Mouse (Mus musculus) stomach, postnatal 0 days (tissue): Measurements from ENCODE around the gene Vim. TPM values are rescaled to one million over a fixed set of nuclear protein-coding genes. Genes with fewer than 3 reads are reported as not detected.

Experiments
- ATAC-seq: fragments of 200-750 bp; cut with Nextera tagmentation; 2 replicates; pipeline ENCODE4 v1.8.0; 2017; ENCODE audit not compliant: low FRiP score, low TSS enrichment
- DNase-seq: peaks from one replicate; pipeline ENCODE4 v3.0.0-alpha.2; 2016; ENCODE audit warnings: low spot score
- H3K27ac ChIP-seq: fragments of 300-500 bp; sonication (generic); replicated peaks from 2 replicates; pipeline ENCODE4 v1.5.1; 2014; ENCODE audit warnings: mild to moderate bottlenecking, control low read depth
- H3K27me3 ChIP-seq: fragments of 300-500 bp; sonication (generic); 2 replicates; pipeline ENCODE4 v1.6.1; 2014; ENCODE audit warnings: low read length; ENCODE audit not compliant: control insufficient read depth, insufficient read depth
- H3K36me3 ChIP-seq: fragments of 300-500 bp; sonication (generic); 2 replicates; pipeline ENCODE4 v1.6.1; 2014; ENCODE audit warnings: low read length, mixed read lengths; ENCODE audit not compliant: control insufficient read depth, insufficient read depth
- H3K4me1 ChIP-seq: fragments of 300-500 bp; sonication (generic); replicated peaks from 2 replicates; pipeline ENCODE4 v1.6.1; 2014; ENCODE audit warnings: antibody characterized with exemption; ENCODE audit not compliant: control insufficient read depth, insufficient read depth
- H3K4me2 ChIP-seq: fragments of 300-500 bp; sonication (generic); replicated peaks from 2 replicates; pipeline ENCODE4 v1.6.1; 2014; ENCODE audit warnings: low read depth, mild to moderate bottlenecking, control low read depth, moderate library complexity
- H3K4me3 ChIP-seq: fragments of 300-500 bp; sonication (generic); 2 replicates; pipeline ENCODE4 v1.5.1; 2014; ENCODE audit warnings: low read depth, low read length, control low read depth
- H3K9ac ChIP-seq: fragments of 300-500 bp; sonication (generic); 2 replicates; pipeline ENCODE4 v1.6.1; 2014; ENCODE audit warnings: mild to moderate bottlenecking, low read length, control low read depth, mixed read lengths
- H3K9me3 ChIP-seq: fragments of 300-500 bp; sonication (generic); 2 replicates; pipeline ENCODE4 v1.6.1; 2016; ENCODE audit warnings: low read length; ENCODE audit not compliant: control insufficient read depth
- CTCF ChIP-seq: IDR thresholded peaks from 2 replicates; pipeline ENCODE4 v1.5.1; 2016; ENCODE audit warnings: antibody characterized with exemption, low read depth, mild to moderate bottlenecking, moderate library complexity
- EP300 ChIP-seq: optimal IDR thresholded peaks from 2 replicates; pipeline ENCODE3; 2016; ENCODE audit warnings: antibody characterized with exemption
- WGBS: fragments of 180-500 bp; shearing (Covaris S2); extraction: QIAGEN DNeasy Blood & Tissue Kit; methylation state at CpG from one replicate; pipeline ENCODE4 v1.1.7; 2014; 5-methylcytosine and 5-hydroxymethylcytosine counted together
- polyA plus RNA-seq: library from polyadenylated mRNA; unstranded; fragments of >200 nt; fragmentation: Nextera tagmentation; extraction: Ambion mirVana; gene quantifications from 2 replicates; pipeline ENCODE4 v1.2.1, GENCODE M21; 2015

Gene Vim
- 287 and 331 TPM in 2 replicates for polyA plus RNA-seq

GRCm38 (mm10) chr2:13573408-13574065 lies at the start of gene Vim:
TSS of gene Vim (plus strand) at chr2:13573927.
- under 1% methylated on average over 26 of the region's 26 CpGs for WGBS
- Histone ChIP-seq H3K9ac (peak within 1 kb of the TSS; percentile 80), H3K36me3 (no peaks in the 10 kb centered on the region), H3K27ac (peak within 1 kb of the TSS; percentile 93), H3K4me3 (peak within 1 kb of the TSS; percentile 67), H3K4me2 (peak within 1 kb of the TSS; percentile 60), H3K27me3 (no peaks in the 10 kb centered on the region), H3K9me3 (no peaks in the 10 kb centered on the region), H3K4me1 (peaks cover 3% of the 10 kb centered on the region; the same call in 1 of the 2 replicates)
- ATAC-seq (peak; percentile 89), DNase-seq (peak; percentile 84)
- TF ChIP-seq CTCF (no peak), EP300 (peak; percentile 46)

DNA sequence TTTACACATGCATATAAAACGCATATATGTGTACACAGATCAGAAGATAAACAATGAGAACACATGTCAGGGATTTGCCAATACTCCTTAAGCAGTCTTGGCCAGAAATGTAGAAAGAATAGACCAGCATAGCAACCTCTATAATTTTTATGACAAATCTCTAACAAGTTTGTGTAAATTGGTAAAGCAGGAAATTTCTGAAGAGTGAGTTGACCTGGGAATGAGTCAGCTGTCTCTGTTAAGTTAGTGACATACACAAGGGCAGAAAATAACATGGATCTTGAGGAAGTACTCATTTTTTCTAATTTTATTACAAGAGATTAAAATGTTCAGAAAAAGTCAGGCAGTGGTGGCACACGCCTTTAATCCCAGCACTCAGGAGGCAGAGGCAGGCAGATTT lies 47.5 kb upstream of the Vim start:
- Histone ChIP-seq H3K9ac (no peak overlapping the region), H3K27me3 (no peaks in the 10 kb centered on the region), H3K4me1 (no peaks in the 10 kb centered on the region), H3K9me3 (no peaks in the 10 kb centered on the region), H3K27ac (no peak overlapping the region), H3K4me2 (no peak overlapping the region), H3K36me3 (no peaks in the 10 kb centered on the region), H3K4me3 (no peak overlapping the region)
- DNase-seq = no peak
- WGBS = 72% methylated on average over 2 of the region's 2 CpGs
- TF ChIP-seq EP300 = no peak
- TF ChIP-seq CTCF = no peak
- no peak for ATAC-seq

GRCm38 (mm10) chr2:13527125-13527524 lies 46.6 kb upstream of the Vim start:
- H3K4me3 ChIP-seq = no peak overlapping the region
- DNase-seq = no peak

GRCm38 (mm10) chr2:13527531-13527930 lies 46.2 kb upstream of the Vim start:
- no peak for ATAC-seq
- H3K36me3 ChIP-seq = no peaks in the 10 kb centered on the region
- 68% methylated on average over 4 of the region's 4 CpGs for WGBS
- no peak for DNase-seq
- no peaks in the 10 kb centered on the region for H3K27me3 ChIP-seq
- TF ChIP-seq EP300 (no peak), CTCF (no peak)
- H3K4me3 ChIP-seq = no peak overlapping the region
- H3K4me2 ChIP-seq = no peak overlapping the region
- no peak overlapping the region for H3K27ac ChIP-seq
- no peak overlapping the region for H3K9ac ChIP-seq
- no peaks in the 10 kb centered on the region for H3K9me3 ChIP-seq
- no peaks in the 10 kb centered on the region for H3K4me1 ChIP-seq

More at GRCm38 (mm10) chr2:13527125-13527524, 46.6 kb upstream of the Vim start:
- H3K4me1 ChIP-seq = no peaks in the 10 kb centered on the region
- no peaks in the 10 kb centered on the region for H3K9me3 ChIP-seq
- H3K9ac ChIP-seq = no peak overlapping the region
- H3K36me3 ChIP-seq = no peaks in the 10 kb centered on the region
- no peak for ATAC-seq
- TF ChIP-seq EP300 (no peak), CTCF (no peak)
- H3K27ac ChIP-seq = no peak overlapping the region
- no peak overlapping the region for H3K4me2 ChIP-seq
- WGBS = 64% methylated on average over 2 of the region's 2 CpGs
- no peaks in the 10 kb centered on the region for H3K27me3 ChIP-seq

DNA sequence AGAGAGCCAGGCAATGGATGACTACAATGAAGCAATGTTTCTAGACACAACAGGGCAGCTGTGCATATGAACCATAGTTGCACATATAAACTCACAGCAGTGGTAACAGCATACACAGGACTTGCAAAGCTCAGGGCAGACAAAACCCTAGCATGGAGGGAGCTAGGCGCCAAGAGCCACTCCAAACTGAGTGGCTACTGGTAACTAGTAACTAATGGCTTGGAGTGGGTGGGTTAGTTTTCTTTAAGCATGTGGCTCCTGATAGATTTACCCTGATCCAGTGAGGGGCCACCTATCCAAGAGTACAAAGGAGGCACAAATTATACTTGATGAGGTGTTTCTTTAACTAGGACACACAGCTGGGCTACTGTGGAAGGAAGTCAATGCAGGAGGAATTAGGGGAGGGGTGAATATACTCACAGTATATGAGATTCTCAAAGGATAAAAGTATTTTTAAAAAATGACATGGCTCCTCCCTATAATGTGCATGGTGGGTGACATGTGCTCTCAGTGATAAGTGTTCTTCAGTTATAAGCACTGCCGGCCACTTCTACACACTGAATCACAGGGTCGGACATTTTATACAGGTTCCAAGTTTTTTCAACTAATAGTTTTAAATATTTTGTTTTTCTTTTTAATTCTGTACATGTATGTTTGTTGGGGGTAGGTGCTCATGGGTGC lies 44.3 kb upstream of the Vim start:
- Histone ChIP-seq H3K4me2 (no peak overlapping the region), H3K36me3 (no peaks in the 10 kb centered on the region), H3K27me3 (no peaks in the 10 kb centered on the region), H3K9me3 (no peaks in the 10 kb centered on the region), H3K4me1 (no peaks in the 10 kb centered on the region), H3K27ac (no peak overlapping the region), H3K4me3 (no peak overlapping the region), H3K9ac (no peak overlapping the region)
- 93% methylated on average over 3 of the region's 3 CpGs for WGBS
- DNase-seq (no peak), ATAC-seq (no peak)
- TF ChIP-seq CTCF (no peak), EP300 (no peak)

DNA sequence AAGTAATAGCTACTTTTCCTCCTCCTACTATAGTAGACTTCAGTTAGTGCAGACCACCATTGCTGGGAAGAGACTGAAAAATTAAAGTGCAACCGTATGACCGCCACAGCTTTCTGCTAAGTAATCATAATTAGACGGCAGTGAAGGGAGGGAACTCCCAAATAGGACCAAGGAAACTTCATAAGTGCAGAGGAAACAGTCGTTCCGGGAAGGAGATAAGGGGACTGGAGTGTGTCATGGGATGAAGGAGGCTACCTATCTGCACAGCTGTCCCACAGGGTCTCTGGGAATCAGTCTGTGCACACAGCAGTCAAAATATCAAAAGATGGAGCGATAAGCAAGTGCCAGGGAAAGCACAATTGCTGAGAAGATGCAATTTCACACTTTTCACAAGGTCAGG lies 43.1 kb upstream of the Vim start:
- Histone ChIP-seq H3K36me3 (no peaks in the 10 kb centered on the region), H3K9me3 (no peaks in the 10 kb centered on the region), H3K9ac (no peak overlapping the region), H3K4me2 (no peak overlapping the region), H3K4me1 (no peaks in the 10 kb centered on the region), H3K4me3 (no peak overlapping the region), H3K27ac (no peak overlapping the region), H3K27me3 (no peaks in the 10 kb centered on the region)
- WGBS = 78% methylated on average over 6 of the region's 6 CpGs
- ATAC-seq (no peak), DNase-seq (no peak)
- no peak for TF ChIP-seq CTCF
